Mouse (Mus musculus): ENCODE measurements around the gene Gpc6. TPM values are rescaled to one million over a fixed set of nuclear protein-coding genes. Genes with fewer than 3 reads are reported as not detected.

The Gpc6 gene
- polyA plus RNA-seq, 1 experiment from 2014 or later: 57.9 TPM

DNA sequence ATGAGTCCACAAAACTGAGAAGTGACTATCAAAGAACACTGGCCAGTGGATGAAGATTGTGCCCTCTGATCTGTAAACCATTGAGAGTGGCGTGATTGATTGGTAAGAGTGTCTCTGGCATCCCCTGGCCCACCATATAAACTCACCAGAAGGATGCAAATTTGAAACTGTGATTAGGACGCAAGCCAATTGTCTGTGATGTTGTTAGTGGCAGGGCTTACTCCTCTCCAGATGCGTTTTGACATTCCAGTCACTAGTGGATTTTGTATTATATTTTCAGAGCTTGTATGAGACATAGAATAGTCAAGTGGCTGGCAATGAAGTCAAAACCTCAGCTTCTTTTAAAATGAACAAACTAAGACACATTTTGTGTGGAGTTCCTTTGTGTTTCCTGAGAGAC lies 604.3 kb downstream of the Gpc6 start:
- WGBS: 69% methylated on average over 3 of the region's 3 CpGs
- H3K9ac ChIP-seq (ENCODE audit: low read length): no peak overlapping the region
- H3K36me3 ChIP-seq (ENCODE audit: control insufficient read depth, insufficient read depth, low read length): no peaks in the 10 kb centered on the region
- no peaks in the 10 kb centered on the region for H3K9me3 ChIP-seq (ENCODE audit: control insufficient read depth, low read length)
- ATAC-seq (replicated peaks; ENCODE audit: low FRiP score, low TSS enrichment, low read depth) (no peak), DNase-seq (ENCODE audit: low spot score) (no peak)
- H3K27ac ChIP-seq (ENCODE audit: low read depth): no peak overlapping the region
- no peaks in the 10 kb centered on the region for H3K27me3 ChIP-seq (replicated peaks; ENCODE audit: control insufficient read depth, insufficient read depth, low read length)
- no peaks in the 10 kb centered on the region for H3K4me1 ChIP-seq (replicated peaks; ENCODE audit: control insufficient read depth, insufficient read depth, low read length)
- H3K4me3 ChIP-seq (ENCODE audit: low read depth, low read length): no peak overlapping the region
- H3K4me2 ChIP-seq (ENCODE audit: low read length): no peak overlapping the region

DNA sequence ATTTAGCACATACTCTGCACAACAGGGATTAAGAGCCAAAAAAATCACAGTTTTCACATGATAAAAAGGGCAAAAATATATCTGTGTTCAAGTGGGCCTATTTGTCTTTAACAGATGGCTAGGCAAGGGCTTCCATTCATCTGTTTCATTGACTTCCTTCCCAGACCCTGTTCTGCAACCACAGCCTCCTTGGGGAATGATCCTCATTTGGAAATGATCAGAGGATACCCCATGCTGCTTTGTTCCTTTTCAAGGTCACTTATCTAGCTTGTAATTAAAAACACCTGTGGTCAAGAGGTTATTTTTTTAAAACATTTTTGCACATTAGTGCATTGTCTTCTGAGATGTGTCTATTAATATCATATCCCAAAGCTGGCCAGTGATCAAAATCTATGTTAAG lies 627.7 kb downstream of the Gpc6 start:
- Histone ChIP-seq H3K9ac (ENCODE audit: low read length) (no peak overlapping the region), H3K9me3 (ENCODE audit: control insufficient read depth, low read length) (no peaks in the 10 kb centered on the region), H3K27ac (ENCODE audit: low read depth) (no peak overlapping the region), H3K4me2 (ENCODE audit: low read length) (no peak overlapping the region), H3K4me1 (replicated peaks; ENCODE audit: control insufficient read depth, insufficient read depth, low read length) (no peaks in the 10 kb centered on the region), H3K4me3 (ENCODE audit: low read depth, low read length) (no peak overlapping the region), H3K36me3 (ENCODE audit: control insufficient read depth, insufficient read depth, low read length) (no peaks in the 10 kb centered on the region), H3K27me3 (replicated peaks; ENCODE audit: control insufficient read depth, insufficient read depth, low read length) (no peaks in the 10 kb centered on the region)
- DNase-seq (ENCODE audit: low spot score): no peak
- ATAC-seq (replicated peaks; ENCODE audit: low FRiP score, low TSS enrichment, low read depth): no peak

DNA sequence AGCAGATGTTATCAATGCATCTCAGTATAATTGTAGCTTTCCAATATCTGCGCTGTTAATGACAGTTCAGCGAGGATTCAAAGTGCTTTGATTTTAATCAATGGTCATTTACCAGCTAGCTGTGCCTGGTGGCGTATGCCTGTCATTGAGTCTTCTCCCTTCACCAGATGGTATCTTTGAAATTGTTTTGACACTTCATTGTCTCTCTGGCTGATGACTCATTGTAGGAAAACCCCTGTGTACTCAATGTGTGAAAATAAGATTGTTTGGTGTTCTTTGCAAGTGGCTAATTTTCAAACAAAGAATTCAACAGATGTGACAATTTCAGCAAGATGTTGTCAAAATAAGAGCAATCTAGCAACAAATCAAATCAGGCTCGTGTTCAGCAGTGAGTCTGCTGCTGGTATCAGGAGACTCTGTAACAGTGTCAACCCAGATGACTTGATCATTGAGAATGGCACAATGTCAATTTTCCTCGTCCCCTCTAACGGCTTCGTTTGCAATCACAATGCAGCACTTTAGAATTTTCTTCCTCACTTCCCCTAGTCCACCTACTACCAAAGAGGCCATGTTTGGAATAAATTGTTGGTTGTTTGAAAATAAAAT lies 631.7 kb downstream of the Gpc6 start:
- Histone ChIP-seq H3K4me3 (ENCODE audit: low read depth, low read length) (no peak overlapping the region), H3K4me1 (replicated peaks; ENCODE audit: control insufficient read depth, insufficient read depth, low read length) (no peaks in the 10 kb centered on the region), H3K27me3 (replicated peaks; ENCODE audit: control insufficient read depth, insufficient read depth, low read length) (no peaks in the 10 kb centered on the region), H3K36me3 (ENCODE audit: control insufficient read depth, insufficient read depth, low read length) (no peaks in the 10 kb centered on the region), H3K9me3 (ENCODE audit: control insufficient read depth, low read length) (no peaks in the 10 kb centered on the region), H3K9ac (ENCODE audit: low read length) (no peak overlapping the region), H3K4me2 (ENCODE audit: low read length) (no peak overlapping the region), H3K27ac (ENCODE audit: low read depth) (no peak overlapping the region)
- DNase-seq (ENCODE audit: low spot score) (no peak), ATAC-seq (replicated peaks; ENCODE audit: low FRiP score, low TSS enrichment, low read depth) (no peak)
- 81% methylated on average over 7 of the region's 7 CpGs for WGBS

DNA sequence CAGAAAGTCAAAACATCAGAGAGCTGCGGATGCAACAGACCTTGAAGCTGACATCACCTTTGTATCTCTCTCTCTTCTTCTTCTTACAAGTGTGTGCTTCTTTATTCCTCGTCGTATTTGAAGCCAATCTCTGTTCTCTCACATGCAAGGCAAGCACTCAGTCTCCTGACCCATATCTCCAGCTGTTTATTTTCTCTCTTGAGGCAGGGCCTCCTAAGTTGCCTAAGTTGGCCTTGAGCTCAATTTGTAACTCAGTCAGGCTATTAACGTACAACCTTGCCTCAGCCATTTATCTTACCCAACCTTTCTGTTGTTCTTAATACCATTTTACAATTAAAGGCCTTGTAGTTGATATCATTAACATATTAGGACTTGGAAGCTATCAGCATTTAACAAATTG lies 637.0 kb downstream of the Gpc6 start:
- H3K4me3 ChIP-seq (ENCODE audit: low read depth, low read length): no peak overlapping the region
- 77% methylated on average over 4 of the region's 4 CpGs for WGBS
- no peaks in the 10 kb centered on the region for H3K36me3 ChIP-seq (ENCODE audit: control insufficient read depth, insufficient read depth, low read length)
- ATAC-seq (replicated peaks; ENCODE audit: low FRiP score, low TSS enrichment, low read depth) (no peak), DNase-seq (ENCODE audit: low spot score) (no peak)
- H3K4me1 ChIP-seq (replicated peaks; ENCODE audit: control insufficient read depth, insufficient read depth, low read length): no peaks in the 10 kb centered on the region
- H3K4me2 ChIP-seq (ENCODE audit: low read length): no peak overlapping the region
- H3K27me3 ChIP-seq (replicated peaks; ENCODE audit: control insufficient read depth, insufficient read depth, low read length): no peaks in the 10 kb centered on the region
- no peak overlapping the region for H3K27ac ChIP-seq (ENCODE audit: low read depth)
- H3K9ac ChIP-seq (ENCODE audit: low read length): no peak overlapping the region
- no peaks in the 10 kb centered on the region for H3K9me3 ChIP-seq (ENCODE audit: control insufficient read depth, low read length)

DNA sequence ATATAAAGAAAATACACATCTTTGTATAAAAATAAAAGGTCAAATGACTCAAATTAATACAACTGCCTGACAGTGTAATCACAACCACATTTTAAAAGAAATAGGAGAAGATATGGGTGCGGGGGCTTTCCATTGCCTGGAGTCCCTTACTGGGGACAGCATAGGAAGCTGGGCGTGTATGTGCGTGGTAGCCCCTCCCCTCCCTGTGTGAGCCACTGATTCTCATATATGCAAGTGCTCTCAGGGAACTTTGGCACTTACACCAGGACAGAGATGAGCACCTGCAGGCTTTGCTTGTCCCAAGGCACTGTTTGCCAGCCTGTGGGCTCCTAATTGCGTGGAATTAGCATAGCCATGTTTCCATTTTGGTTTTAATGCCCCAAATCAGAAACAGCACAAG lies 644.2 kb downstream of the Gpc6 start:
- Histone ChIP-seq H3K27me3 (replicated peaks; ENCODE audit: control insufficient read depth, insufficient read depth, low read length) (no peaks in the 10 kb centered on the region), H3K9me3 (ENCODE audit: control insufficient read depth, low read length) (no peaks in the 10 kb centered on the region), H3K27ac (ENCODE audit: low read depth) (no peak overlapping the region), H3K4me2 (ENCODE audit: low read length) (no peak overlapping the region), H3K36me3 (ENCODE audit: control insufficient read depth, insufficient read depth, low read length) (no peaks in the 10 kb centered on the region), H3K9ac (ENCODE audit: low read length) (no peak overlapping the region), H3K4me3 (ENCODE audit: low read depth, low read length) (no peak overlapping the region), H3K4me1 (replicated peaks; ENCODE audit: control insufficient read depth, insufficient read depth, low read length) (no peaks in the 10 kb centered on the region)
- WGBS: 87% methylated on average over 4 of the region's 4 CpGs
- ATAC-seq (replicated peaks; ENCODE audit: low FRiP score, low TSS enrichment, low read depth) (no peak), DNase-seq (ENCODE audit: low spot score) (no peak)

DNA sequence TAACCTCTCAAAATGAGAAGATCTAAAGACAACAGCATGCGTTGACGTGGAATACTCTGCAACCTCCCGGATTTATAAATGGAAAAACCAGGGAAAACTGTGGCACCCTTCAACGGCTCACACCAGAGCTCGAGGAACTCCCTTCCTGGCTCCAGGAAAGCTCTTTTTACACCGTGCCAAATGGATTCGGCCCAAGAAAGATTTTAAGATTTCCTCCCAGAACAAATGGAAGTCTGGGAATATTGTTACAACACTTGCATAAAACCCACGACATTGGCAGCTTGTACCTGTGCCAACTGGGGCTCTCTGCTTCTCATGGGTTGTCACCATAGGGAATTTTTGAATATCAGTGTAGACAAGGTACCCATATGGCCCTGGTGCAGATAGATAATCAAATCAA lies 647.1 kb downstream of the Gpc6 start:
- Histone ChIP-seq H3K4me1 (replicated peaks; ENCODE audit: control insufficient read depth, insufficient read depth, low read length) (no peaks in the 10 kb centered on the region), H3K9ac (ENCODE audit: low read length) (no peak overlapping the region), H3K27me3 (replicated peaks; ENCODE audit: control insufficient read depth, insufficient read depth, low read length) (no peaks in the 10 kb centered on the region), H3K36me3 (ENCODE audit: control insufficient read depth, insufficient read depth, low read length) (no peaks in the 10 kb centered on the region), H3K9me3 (ENCODE audit: control insufficient read depth, low read length) (no peaks in the 10 kb centered on the region), H3K4me2 (ENCODE audit: low read length) (no peak overlapping the region), H3K4me3 (ENCODE audit: low read depth, low read length) (no peak overlapping the region), H3K27ac (ENCODE audit: low read depth) (no peak overlapping the region)
- WGBS: 74% methylated on average over 8 of the region's 8 CpGs
- DNase-seq (ENCODE audit: low spot score) (no peak), ATAC-seq (replicated peaks; ENCODE audit: low FRiP score, low TSS enrichment, low read depth) (no peak)

DNA sequence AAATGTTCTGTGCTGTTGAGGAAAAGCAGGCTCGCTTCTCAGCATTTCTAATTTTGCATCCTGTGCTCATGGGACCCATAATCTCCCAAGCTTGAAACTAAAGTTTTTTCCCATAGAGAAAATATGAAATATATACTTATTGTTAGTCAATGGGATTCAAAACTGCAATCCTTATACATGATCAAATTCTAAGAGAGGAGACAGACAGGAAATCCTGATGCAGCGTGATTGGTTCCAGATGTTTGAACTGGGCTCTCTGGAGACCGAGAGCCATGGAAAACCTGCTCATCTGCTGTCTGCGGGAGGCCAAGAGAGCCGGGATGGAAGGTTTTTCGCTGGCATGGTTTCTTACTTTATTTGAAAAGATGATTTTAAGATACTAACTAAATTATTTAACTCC lies 649.1 kb downstream of the Gpc6 start:
- ATAC-seq (replicated peaks; ENCODE audit: low FRiP score, low TSS enrichment, low read depth) (no peak), DNase-seq (ENCODE audit: low spot score) (no peak)
- Histone ChIP-seq H3K9me3 (ENCODE audit: control insufficient read depth, low read length) (no peaks in the 10 kb centered on the region), H3K27ac (ENCODE audit: low read depth) (no peak overlapping the region), H3K4me3 (ENCODE audit: low read depth, low read length) (no peak overlapping the region), H3K27me3 (replicated peaks; ENCODE audit: control insufficient read depth, insufficient read depth, low read length) (no peaks in the 10 kb centered on the region), H3K9ac (ENCODE audit: low read length) (no peak overlapping the region), H3K36me3 (ENCODE audit: control insufficient read depth, insufficient read depth, low read length) (no peaks in the 10 kb centered on the region), H3K4me1 (replicated peaks; ENCODE audit: control insufficient read depth, insufficient read depth, low read length) (no peaks in the 10 kb centered on the region), H3K4me2 (ENCODE audit: low read length) (no peak overlapping the region)
- WGBS: 84% methylated on average over 6 of the region's 6 CpGs

DNA sequence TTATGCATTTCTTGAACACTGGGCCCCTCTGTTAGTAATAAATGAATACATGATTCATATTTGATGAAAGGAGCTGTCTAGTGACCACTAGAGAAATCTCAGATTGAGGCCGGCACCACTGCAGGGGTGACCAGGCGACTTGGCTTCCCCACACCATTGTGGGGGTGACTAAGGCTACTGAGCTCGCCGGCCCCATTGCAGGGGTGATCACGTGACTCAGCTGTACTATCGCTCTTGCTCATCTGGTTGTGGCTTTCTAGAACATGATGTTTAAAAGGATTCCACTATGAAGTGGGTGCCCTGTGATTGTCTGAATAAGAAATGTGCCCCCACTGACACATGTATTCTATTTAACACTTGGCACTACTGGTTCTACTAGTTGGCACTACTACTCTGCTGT lies 656.6 kb downstream of the Gpc6 start:
- DNase-seq (ENCODE audit: low spot score) (no peak), ATAC-seq (replicated peaks; ENCODE audit: low FRiP score, low TSS enrichment, low read depth) (no peak)
- no peaks in the 10 kb centered on the region for H3K27me3 ChIP-seq (replicated peaks; ENCODE audit: control insufficient read depth, insufficient read depth, low read length)
- 98% methylated on average over 6 of the region's 6 CpGs for WGBS
- H3K9ac ChIP-seq (ENCODE audit: low read length): no peak overlapping the region
- H3K9me3 ChIP-seq (ENCODE audit: control insufficient read depth, low read length): no peaks in the 10 kb centered on the region
- H3K27ac ChIP-seq (ENCODE audit: low read depth): no peak overlapping the region
- H3K36me3 ChIP-seq (ENCODE audit: control insufficient read depth, insufficient read depth, low read length): no peaks in the 10 kb centered on the region
- no peak overlapping the region for H3K4me3 ChIP-seq (ENCODE audit: low read depth, low read length)
- H3K4me1 ChIP-seq (replicated peaks; ENCODE audit: control insufficient read depth, insufficient read depth, low read length): no peaks in the 10 kb centered on the region
- H3K4me2 ChIP-seq (ENCODE audit: low read length): no peak overlapping the region

DNA sequence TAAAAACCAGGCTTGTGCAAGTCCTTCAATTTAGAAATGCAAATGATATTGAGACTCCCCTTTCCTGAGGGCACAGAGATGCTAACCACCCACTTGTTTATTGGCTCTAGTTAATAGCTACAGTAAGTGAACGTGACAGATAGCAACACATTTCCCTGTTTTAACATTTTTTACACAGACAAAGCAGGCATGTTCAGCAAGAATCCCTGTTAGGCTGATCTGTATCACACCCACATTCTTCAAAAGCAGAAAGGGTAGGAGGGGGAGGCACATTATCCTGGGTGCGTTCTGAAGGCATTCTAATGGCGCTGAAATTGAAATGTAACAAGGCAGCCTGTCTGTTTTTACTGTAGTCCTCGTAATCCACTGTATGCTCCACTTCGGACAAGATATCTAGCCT lies 674.6 kb downstream of the Gpc6 start:
- no peak for ATAC-seq (replicated peaks; ENCODE audit: low FRiP score, low TSS enrichment, low read depth)
- DNase-seq (ENCODE audit: low spot score): no peak
- Histone ChIP-seq H3K9me3 (ENCODE audit: control insufficient read depth, low read length) (no peaks in the 10 kb centered on the region), H3K9ac (ENCODE audit: low read length) (no peak overlapping the region), H3K4me2 (ENCODE audit: low read length) (no peak overlapping the region), H3K27me3 (replicated peaks; ENCODE audit: control insufficient read depth, insufficient read depth, low read length) (no peaks in the 10 kb centered on the region), H3K36me3 (ENCODE audit: control insufficient read depth, insufficient read depth, low read length) (no peaks in the 10 kb centered on the region), H3K4me1 (replicated peaks; ENCODE audit: control insufficient read depth, insufficient read depth, low read length) (no peaks in the 10 kb centered on the region), H3K27ac (ENCODE audit: low read depth) (no peak overlapping the region), H3K4me3 (ENCODE audit: low read depth, low read length) (no peak overlapping the region)
- whole genome bisulfite sequencing: 69% methylated on average over 5 of the region's 5 CpGs
